Mouse (Mus musculus) heart, postnatal 0 days (tissue): ENCODE measurements at regions not wholly inside any gene's neighbourhood (a gene's known extent, or its start where the extent isn't known, plus 50 kb on each side); places are given as distances from the start of the nearest gene placed in this dataset.

Source experiments
- CTCF ChIP-seq: IDR thresholded peaks from 2 replicates; pipeline ENCODE4 v1.5.1; 2016; ENCODE audit warnings: antibody characterized with exemption, control low read depth, low read depth
- EP300 ChIP-seq: IDR thresholded peaks from 2 replicates; pipeline ENCODE4 v1.6.1; 2016; ENCODE audit warnings: antibody characterized with exemption, low read depth

- no peak for TF ChIP-seq CTCF
- no peak for TF ChIP-seq EP300
Observed at GRCm38 (mm10) chr2:71689041-71689440, 56.4 kb upstream of the Itga6 start.
